Mouse (Mus musculus) heart, adult 8-10 months (tissue): ENCODE data around the gene Tlr7. TPM values are rescaled to one million over a fixed set of nuclear protein-coding genes. Genes with fewer than 3 reads are reported as not detected.
"Not testable (repeated sequence)": the region's sequence is repeated elsewhere in the genome, so short reads cannot be mapped to it uniquely, and the experiment has no call there.

ENCODE experiments used
- DNase-seq: peaks from one replicate; pipeline ENCODE4 v3.0.0; 2022; ENCODE audit warnings: low spot score
- total RNA-seq, 4 experiments: library from RNA; stranded (reverse); gene quantifications; 2 replicates each; pipeline ENCODE4 v1.2.4; 2022

The Tlr7 gene
- 1 to 10 TPM; 1.4 to 3.8 (median 1.5) TPM for total RNA-seq

GRCm38 (mm10) chrX:167330399-167330798 lies at the start of gene Tlr7:
Tlr7 (minus strand) TSS chrX:167330558.
- no peak for DNase-seq

GRCm38 (mm10) chrX:167380073-167380472 lies 49.7 kb upstream of the Tlr7 start:
- DNase-seq = no peak

GRCm38 (mm10) chrX:167361231-167361630 lies 30.9 kb upstream of the Tlr7 start:
- DNase-seq = not testable (repeated sequence)

- DNase-seq = no peak
Measured at GRCm38 (mm10) chrX:167359704-167360103, 29.3 kb upstream of the Tlr7 start.

- DNase-seq = no peak
Measured at GRCm38 (mm10) chrX:167357415-167357814, 27.1 kb upstream of the Tlr7 start.

GRCm38 (mm10) chrX:167355965-167356364 lies 25.6 kb upstream of the Tlr7 start:
- no peak for DNase-seq

GRCm38 (mm10) chrX:167353617-167354016 lies 23.3 kb upstream of the Tlr7 start:
- DNase-seq = no peak

- DNase-seq = no peak
Measured at GRCm38 (mm10) chrX:167346440-167346839, 16.1 kb upstream of the Tlr7 start.

GRCm38 (mm10) chrX:167344356-167344755 lies 14.0 kb upstream of the Tlr7 start:
- DNase-seq = no peak

- DNase-seq = no peak
Measured at GRCm38 (mm10) chrX:167341811-167342210, 11.5 kb upstream of the Tlr7 start.

GRCm38 (mm10) chrX:167340190-167340589 lies 9.8 kb upstream of the Tlr7 start:
- no peak for DNase-seq

GRCm38 (mm10) chrX:167337990-167338389 lies 7.6 kb upstream of the Tlr7 start:
- no peak for DNase-seq

GRCm38 (mm10) chrX:167334571-167334970 lies 4.2 kb upstream of the Tlr7 start:
- no peak for DNase-seq

- no peak for DNase-seq
Measured at GRCm38 (mm10) chrX:167332607-167333006, 2.2 kb upstream of the Tlr7 start.

GRCm38 (mm10) chrX:167330993-167331392 lies 635 bp upstream of the Tlr7 start:
- DNase-seq = no peak

GRCm38 (mm10) chrX:167329620-167330019 lies 738 bp downstream of the Tlr7 start:
- DNase-seq = no peak

GRCm38 (mm10) chrX:167329098-167329497 lies 1.3 kb downstream of the Tlr7 start:
- DNase-seq = peak; percentile 15

- DNase-seq = no peak
Measured at GRCm38 (mm10) chrX:167328519-167328918, 1.8 kb downstream of the Tlr7 start.

- DNase-seq = no peak
Measured at GRCm38 (mm10) chrX:167323742-167324141, 6.6 kb downstream of the Tlr7 start.

- no peak for DNase-seq
Measured at GRCm38 (mm10) chrX:167321233-167321806, 9.0 kb downstream of the Tlr7 start.

- peak; percentile 24 for DNase-seq
Measured at GRCm38 (mm10) chrX:167318819-167319396, 11.4 kb downstream of the Tlr7 start.

- peak; percentile 9 for DNase-seq
Measured at GRCm38 (mm10) chrX:167315766-167316165, 14.6 kb downstream of the Tlr7 start.

GRCm38 (mm10) chrX:167315093-167315726 lies 15.1 kb downstream of the Tlr7 start:
- DNase-seq = no peak
